Mouse (Mus musculus) G1E (cell line): ENCODE data around the gene Cstad.

Experiments
- CTCF ChIP-seq: IDR thresholded peaks from 2 replicates; pipeline ENCODE4 v1.5.1; 2012; ENCODE audit warnings: low read depth, low read length, inconsistent platforms, mixed read lengths
- GATA1 ChIP-seq: IDR thresholded peaks from 2 replicates; pipeline ENCODE4 v1.6.1; 2012; ENCODE audit warnings: borderline replicate concordance, low read length, inconsistent platforms, mixed read lengths
- GATA2 ChIP-seq: IDR thresholded peaks from 2 replicates; pipeline ENCODE4 v1.6.1; 2012; ENCODE audit warnings: low read depth, low read length, inconsistent platforms, borderline replicate concordance
- POLR2AphosphoS5 ChIP-seq: IDR thresholded peaks from 2 replicates; pipeline ENCODE4 v1.6.1; 2012; ENCODE audit warnings: low read depth, low read length, inconsistent platforms; ENCODE audit not compliant: insufficient replicate concordance
- TAL1 ChIP-seq: conservative IDR thresholded peaks from 2 replicates; pipeline ENCODE4 v1.6.1; 2012; ENCODE audit warnings: low read depth, low read length, inconsistent platforms, mixed read lengths

- TF ChIP-seq CTCF (no peak), GATA1 (no peak), TAL1 (no peak), GATA2 (no peak), POLR2AphosphoS5 (no peak)
These were observed 21.0 kb downstream of the Cstad start for GRCm38 (mm10) chr2:30615869-30616268.
